Mouse (Mus musculus): ENCODE measurements around the gene Stkld1. TPM values are rescaled to one million over a fixed set of nuclear protein-coding genes. Genes with fewer than 3 reads are reported as not detected.
A peak's percentile ranks its signal among the peaks of the same experiment; 100 is the strongest.

The Stkld1 gene
- total RNA-seq, 4 experiments from 2014 or later, result not detected

DNA sequence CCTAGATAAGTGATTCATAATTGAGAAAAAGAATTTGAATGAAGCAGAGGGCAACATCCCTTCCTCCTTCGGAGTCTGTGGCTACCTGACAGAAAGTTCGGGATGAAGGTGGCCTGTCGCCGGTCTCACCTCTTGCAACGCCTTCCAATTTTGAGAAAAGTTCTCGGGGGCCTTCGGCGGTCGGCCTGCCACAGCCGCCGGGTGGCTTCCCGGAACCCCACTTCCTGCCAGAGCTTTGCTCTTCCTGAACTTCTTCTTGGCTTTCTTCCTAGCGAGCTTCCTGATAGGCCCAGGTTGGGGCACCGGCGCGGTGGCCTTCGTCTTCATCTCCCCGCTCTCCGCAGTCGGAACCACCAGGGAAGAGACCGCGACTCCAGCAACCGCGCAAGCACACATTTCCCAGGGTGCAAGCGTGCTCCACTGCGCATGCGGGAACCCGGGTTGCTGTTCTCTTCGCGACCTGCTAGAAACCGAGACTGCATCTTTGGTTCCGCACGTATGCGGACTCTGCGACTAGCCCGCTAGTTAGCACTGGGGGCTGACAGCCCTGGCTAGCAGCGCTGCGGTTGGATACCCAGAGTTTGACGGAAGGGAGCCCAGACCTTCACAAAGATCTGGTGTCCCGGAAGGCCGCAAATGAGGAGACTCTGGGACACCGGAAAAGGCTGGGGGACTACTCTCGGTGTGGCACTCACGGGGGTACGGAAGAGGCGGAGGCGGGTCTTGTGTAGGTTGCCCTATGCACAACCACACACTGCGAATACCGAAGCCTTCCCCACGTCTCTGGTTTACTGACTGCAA is 30.3 kb downstream of the Stkld1 start, which contains the start of gene Rexo4:
Rexo4 (minus strand) TSS at position 464 of the 801 bp plus-strand sequence.
- peak; percentile 94 for DNase-seq (ENCODE audit: low spot score)

DNA sequence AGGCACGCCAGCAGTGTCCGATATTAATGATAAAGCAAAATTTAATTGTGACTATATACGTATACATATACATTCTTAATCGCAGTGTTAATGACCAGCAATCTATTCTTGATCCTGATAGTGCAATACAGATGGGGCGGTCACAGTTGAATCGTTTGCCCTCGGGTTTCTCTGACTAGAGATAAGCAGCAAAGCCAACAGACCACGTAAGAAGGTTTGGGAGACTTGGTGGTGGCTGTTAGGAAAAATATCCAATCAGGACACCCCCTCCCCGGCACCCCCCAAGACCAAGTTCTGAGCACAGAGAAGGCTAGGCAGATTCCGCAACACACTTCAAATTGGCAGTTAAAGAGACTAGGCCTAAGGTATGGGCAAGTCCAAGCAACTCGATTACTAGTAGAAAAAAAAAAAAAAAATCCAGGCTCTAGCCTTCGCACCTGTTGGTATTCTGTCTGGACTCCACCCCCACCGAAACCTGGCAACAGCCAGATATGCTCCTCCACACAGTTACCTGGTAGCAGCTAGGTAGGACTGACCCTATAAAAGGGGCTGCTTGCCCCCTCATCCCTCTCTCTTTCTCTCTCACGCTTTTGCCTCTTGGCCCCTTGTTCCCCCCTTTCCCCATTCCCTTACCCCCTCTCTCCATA is 31.0 kb downstream of the Stkld1 start:
- no peak for DNase-seq (ENCODE audit: low spot score)

DNA sequence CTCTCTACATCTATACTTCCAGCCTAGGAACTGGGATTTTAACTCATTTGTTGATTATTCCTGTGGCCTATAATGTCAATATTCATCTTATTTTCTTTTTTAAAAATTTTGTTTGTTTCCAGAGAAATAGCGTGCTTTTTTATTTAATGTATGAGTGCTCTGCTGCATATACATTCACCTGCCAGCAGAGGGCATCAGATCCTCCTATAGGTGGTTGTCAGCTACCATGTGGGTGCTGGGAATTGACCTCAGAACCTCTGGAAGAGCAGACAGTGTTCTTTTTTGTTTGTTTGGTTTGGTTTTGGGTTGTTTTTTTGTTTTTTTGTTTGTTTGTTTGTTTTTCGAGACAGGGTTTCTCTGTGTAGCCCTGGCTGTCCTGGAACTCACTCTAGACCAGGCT is 33.4 kb downstream of the Stkld1 start:
- DNase-seq (ENCODE audit: low spot score), result no peak

DNA sequence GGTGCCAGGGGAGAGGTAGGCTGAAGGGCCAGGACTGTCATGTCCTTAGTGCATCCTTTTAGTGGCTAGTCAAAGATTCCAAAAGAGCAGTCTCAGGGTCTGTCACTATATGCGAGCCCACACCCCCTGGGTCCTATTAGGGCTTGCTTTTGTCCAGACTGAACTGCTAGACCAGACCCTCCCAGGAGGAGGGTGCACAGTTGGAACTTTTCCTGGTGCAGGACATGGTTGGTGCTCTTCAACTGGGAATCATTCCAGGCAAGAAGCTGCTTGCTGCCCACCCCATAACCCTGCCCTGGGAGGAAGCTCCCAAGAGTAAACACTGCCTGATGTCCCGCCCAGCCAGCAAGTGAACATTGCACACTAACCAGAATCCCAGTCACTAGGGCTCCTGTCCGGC is 39.3 kb downstream of the Stkld1 start, which contains the start of gene Adamts13:
Adamts13 (plus strand) TSS at position 301 of the 400 bp plus-strand sequence.
- no peak for DNase-seq (ENCODE audit: low spot score)

DNA sequence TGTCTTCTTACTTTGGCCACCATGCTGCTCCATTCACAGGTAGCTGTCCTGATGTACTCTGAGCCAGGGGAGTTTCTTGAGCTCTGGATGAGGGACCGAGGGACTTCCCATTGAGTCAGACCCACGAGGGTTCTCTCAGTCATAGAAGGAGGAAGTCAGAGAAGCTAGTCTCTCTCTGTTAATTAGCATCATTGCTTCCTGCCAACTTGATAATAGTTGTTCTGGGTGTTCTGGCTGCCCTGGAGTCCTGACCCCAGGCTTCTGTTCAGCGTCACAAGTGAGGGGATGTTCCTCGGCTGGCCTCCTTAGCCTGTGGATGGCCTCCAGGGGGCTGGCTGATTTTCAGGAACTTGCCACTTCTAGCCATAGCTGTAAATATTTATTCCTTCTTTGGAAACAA is 40.1 kb downstream of the Stkld1 start:
- DNase-seq (ENCODE audit: low spot score), result no peak

DNA sequence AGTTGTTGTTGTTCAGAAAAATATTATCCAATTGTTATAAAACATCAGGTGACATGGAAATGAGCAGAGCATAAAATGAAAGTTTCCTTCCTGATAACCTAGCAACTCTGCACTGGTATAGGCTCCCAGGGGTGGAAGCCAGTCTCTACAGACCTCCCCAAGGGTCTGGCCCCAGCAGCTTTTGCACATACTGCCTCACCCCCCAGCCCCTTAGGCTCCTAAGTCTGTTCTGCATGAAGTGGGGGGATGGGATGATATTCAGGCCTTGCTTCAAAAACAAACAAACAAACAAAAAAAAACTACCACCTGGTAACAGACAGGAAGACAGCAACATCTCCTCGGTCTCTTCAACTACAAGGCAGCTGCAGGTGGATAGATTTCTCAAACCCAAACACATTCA is 46.5 kb downstream of the Stkld1 start:
- DNase-seq (ENCODE audit: low spot score), result no peak

DNA sequence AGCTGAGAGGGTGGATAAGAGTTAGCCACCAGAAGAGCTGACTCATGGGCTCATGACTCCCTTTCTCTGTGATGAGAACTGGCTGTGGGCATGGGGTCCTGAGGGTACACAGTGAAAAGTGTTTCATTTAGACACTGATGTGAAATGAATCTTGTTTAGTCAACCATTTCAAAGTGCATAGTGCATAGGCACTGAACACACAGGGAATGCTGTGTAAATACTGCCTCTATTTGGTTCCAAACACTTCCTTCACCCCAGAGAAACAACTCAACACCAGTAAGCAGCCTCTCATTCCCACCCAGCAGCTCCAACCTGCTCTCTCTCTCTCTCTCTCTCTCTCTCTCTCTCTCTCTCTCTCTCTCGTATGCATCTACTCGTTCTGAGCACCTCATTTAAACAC is 50.3 kb downstream of the Stkld1 start:
- DNase-seq (ENCODE audit: low spot score), result no peak

DNA sequence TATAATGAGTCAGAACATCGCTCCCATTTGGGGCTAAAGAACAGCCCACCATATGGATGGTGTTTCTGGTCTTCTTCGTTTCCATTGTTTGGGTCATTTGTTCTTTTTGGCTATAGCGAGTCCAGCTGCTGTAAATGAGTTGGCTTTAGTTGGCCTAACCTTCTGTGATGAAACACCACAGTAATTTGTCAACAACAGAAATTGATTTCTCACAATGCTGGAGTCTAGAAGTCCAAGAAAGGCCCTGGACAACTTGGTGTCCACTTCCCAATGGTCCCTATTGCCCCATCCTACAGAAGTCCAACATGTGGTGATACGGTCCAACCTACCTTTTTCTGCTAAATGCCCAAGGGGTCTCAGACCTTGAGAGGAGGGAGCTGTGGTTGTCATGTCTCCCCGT is 50.8 kb downstream of the Stkld1 start:
- DNase-seq (ENCODE audit: low spot score), result no peak

DNA sequence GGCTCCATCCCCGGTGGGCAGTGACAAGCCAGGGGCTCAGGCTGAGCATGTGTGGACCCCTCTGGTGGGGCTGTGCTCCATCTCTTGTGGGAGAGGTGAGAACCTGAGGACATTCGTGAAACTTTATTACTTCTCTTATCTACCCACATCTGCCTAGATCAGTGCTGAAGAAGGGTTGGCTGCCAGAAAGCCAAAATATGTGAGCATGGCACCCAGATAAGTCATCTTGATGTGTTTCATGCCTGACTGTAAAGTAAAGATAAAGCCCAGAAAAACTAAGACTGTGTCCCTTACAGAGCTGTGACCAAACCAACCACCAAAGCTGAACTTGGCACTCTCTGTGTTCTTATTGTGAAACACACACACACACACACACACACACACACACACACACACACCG is 60.1 kb downstream of the Stkld1 start:
- DNase-seq (ENCODE audit: low spot score), result no peak

DNA sequence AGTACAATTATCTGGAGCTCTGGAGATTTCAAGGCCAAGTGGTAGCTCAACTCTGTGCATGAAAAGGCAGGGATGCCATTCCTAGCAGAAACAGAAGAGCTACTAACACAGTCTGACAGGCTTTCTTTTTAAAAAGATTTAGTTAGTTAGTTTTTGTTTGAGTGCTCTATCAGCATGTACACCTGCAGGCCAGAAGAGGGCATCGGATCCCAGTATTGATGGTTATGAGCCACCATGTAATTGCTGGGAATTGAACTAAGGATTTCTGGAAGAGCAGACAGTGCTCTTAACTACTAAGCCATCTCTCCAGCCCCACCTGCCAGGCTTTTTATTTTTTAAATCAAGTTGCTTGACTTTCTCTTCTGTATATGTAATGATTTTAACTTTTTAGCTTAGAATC is 63.7 kb downstream of the Stkld1 start:
- DNase-seq (ENCODE audit: low spot score), result no peak

DNA sequence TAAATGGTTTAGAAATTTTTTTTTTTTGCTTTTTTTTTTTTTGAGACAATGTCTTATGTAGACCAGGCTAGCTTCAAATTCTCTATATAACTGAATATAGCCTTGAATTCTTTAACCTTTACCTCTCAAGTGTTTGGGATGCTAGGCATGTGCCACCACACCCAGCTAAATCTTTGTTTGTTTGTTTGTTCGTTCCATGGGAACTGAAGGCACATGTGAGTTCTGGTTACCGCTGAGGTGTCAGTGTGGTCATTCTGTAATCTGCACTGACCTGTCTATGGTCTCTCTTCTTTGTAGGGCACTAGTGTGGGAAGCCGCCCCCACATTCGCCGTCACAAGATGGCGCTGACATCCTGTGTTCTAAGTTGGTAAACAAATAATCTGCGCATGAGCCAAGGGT is 64.1 kb downstream of the Stkld1 start:
- no peak for DNase-seq (ENCODE audit: low spot score)

Other genes with a start within 250 kb of the Stkld1 start
- not detected for gene Abo, start 69.1 kb upstream of the Stkld1 start, total RNA-seq (2022)
- 10 to 100 TPM; 11.0 to 13.7 (median 12.1) TPM for gene Surf6, start 31.2 kb upstream of the Stkld1 start, total RNA-seq (2022)
- 10 to 100 TPM; 24.2 to 26.9 (median 24.8) TPM for gene Med22, start 23.4 kb upstream of the Stkld1 start, total RNA-seq (2022)
- 100 to 1,000 TPM; 268 to 317 (median 304) TPM for gene Rpl7a, start 23.3 kb upstream of the Stkld1 start, total RNA-seq (2022)
- 10 to 100 TPM; 15.0 to 21.4 (median 17.0) TPM for gene Surf2, start 17.7 kb upstream of the Stkld1 start, total RNA-seq (2022)
- 10 to 100 TPM; 58.5 to 70.1 (median 64.5) TPM for gene Surf1, start 17.5 kb upstream of the Stkld1 start, total RNA-seq (2022)
- gene Surf4, start 119 bp upstream of the Stkld1 start, total RNA-seq (2022), result 10 to 100 TPM; 85.4 to 92.1 (median 86.7) TPM
- gene Rexo4, start 30.3 kb downstream of the Stkld1 start, total RNA-seq (2022), result 10 to 100 TPM; 10.5 to 15.1 (median 13.1) TPM
- gene Adamts13, start 39.4 kb downstream of the Stkld1 start, total RNA-seq (2022), result not detected
- gene Cacfd1, start 75.9 kb downstream of the Stkld1 start, total RNA-seq (2022), result 10 to 100 TPM; 44.4 to 51.6 (median 48.5) TPM
- gene Slc2a6, start 94.0 kb downstream of the Stkld1 start, total RNA-seq (2022), result 1 to 10 TPM in 1 of 4 experiments, under 1 TPM in 3; 0.27 to 1.5 (median 0.56) TPM
- gene Mymk, start 138.1 kb downstream of the Stkld1 start, total RNA-seq (2022), result not detected
- gene Adamtsl2, start 145.3 kb downstream of the Stkld1 start, total RNA-seq (2022), result 1 to 10 TPM; 4.4 to 6.6 (median 5.1) TPM
- gene Fam163b, start 208.4 kb downstream of the Stkld1 start, total RNA-seq (2022), result under 1 TPM; 0.27 to 0.63 (median 0.48) TPM
- 1 to 10 TPM; 1.5 to 3.4 (median 1.8) TPM for gene Dbh, start 231.2 kb downstream of the Stkld1 start, total RNA-seq (2022)

Measured in heart, adult 8-10 months (tissue).